Mouse (Mus musculus) liver, embryonic 12.5 days (tissue): ENCODE results near the gene Gm5475. TPM values are rescaled to one million over a fixed set of nuclear protein-coding genes. Genes with fewer than 3 reads are reported as not detected.

Experiments used
- ATAC-seq: fragments of 200-750 bp; cut with Nextera tagmentation; 2 replicates; pipeline ENCODE4 v1.8.0; 2017; ENCODE audit warnings: moderate number of reproducible peaks, mild to moderate bottlenecking, moderate library complexity
- H3K27ac ChIP-seq: fragments of 300-500 bp; sonication (generic); 2 replicates; pipeline ENCODE4 v1.5.1; 2016; ENCODE audit warnings: mild to moderate bottlenecking
- H3K27me3 ChIP-seq: fragments of 300-500 bp; sonication (generic); replicated peaks from 2 replicates; pipeline ENCODE4 v1.6.1; 2016; ENCODE audit warnings: mild to moderate bottlenecking, moderate library complexity
- H3K36me3 ChIP-seq: fragments of 300-500 bp; sonication (generic); 2 replicates; pipeline ENCODE4 v1.6.1; 2016; ENCODE audit warnings: mild to moderate bottlenecking, moderate library complexity
- H3K4me1 ChIP-seq: fragments of 300-500 bp; sonication (generic); 2 replicates; pipeline ENCODE4 v1.6.1; 2016
- H3K4me2 ChIP-seq: fragments of 300-500 bp; sonication (generic); 2 replicates; pipeline ENCODE4 v1.6.1; 2016; ENCODE audit warnings: mild to moderate bottlenecking, moderate library complexity
- H3K4me3 ChIP-seq: fragments of 300-500 bp; sonication (generic); 2 replicates; pipeline ENCODE4 v1.5.1; 2016; ENCODE audit warnings: mild to moderate bottlenecking, moderate library complexity
- H3K9ac ChIP-seq: fragments of 300-500 bp; sonication (generic); 2 replicates; pipeline ENCODE4 v1.6.1; 2016; ENCODE audit warnings: mild to moderate bottlenecking, moderate library complexity
- H3K9me3 ChIP-seq: fragments of 300-500 bp; sonication (generic); replicated peaks from 2 replicates; pipeline ENCODE4 v1.6.1; 2016; ENCODE audit warnings: mild to moderate bottlenecking, moderate library complexity
- WGBS: fragments of 180-500 bp; shearing (Covaris S2); methylation state at CpG from one replicate; pipeline ENCODE4 v1.1.7; 2016; ENCODE audit not compliant: insufficient replicate concordance; 5-methylcytosine and 5-hydroxymethylcytosine counted together
- polyA plus RNA-seq: library from polyadenylated mRNA; unstranded; fragments of >200 nt; fragmentation: Nextera tagmentation; extraction: Ambion mirVana; gene quantifications from 2 replicates; pipeline ENCODE4 v1.2.1, GENCODE M21; 2016

The Gm5475 gene
- polyA plus RNA-seq, 1 experiment from 2014 or later = 0.08 TPM

DNA sequence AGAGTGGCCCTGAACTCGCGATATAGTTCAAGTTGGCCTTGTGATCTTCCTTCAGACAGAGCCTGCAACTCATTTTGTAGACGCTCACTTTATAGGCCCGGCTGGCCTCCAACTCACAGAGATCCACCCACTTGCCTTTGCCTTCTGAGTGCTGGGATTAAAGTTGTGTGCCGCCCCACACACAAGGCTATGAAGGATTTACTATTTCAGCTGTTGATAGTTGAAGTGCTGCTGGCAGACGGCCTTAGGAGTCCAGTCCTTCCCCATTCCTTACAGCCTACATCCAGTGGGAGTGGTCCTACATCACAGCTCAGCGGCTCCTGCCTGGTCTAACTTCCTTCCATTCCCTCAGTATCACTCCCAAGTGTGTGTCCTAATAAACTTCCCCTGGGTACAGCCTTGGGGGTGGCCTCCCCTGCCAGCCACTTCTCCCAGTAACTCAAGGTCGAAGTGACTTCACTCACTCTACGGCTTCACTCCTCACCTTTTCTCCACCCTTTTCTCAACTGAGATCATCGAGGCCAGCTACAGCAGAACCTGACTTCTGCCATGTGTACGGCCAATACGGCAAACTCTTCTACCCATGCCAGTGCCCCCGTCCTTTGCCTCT is 6.5 kb downstream of the Gm5475 start:
- H3K9me3 ChIP-seq = no peaks in the 10 kb centered on the region
- ATAC-seq = no peak
- peaks cover 23% of the 10 kb centered on the region for H3K4me1 ChIP-seq
- H3K36me3 ChIP-seq = no peaks in the 10 kb centered on the region
- WGBS = 70% methylated on average over 13 of the region's 13 CpGs
- no peak overlapping the region for H3K4me2 ChIP-seq
- no peak overlapping the region for H3K9ac ChIP-seq
- peaks cover 42% of the 10 kb centered on the region for H3K27me3 ChIP-seq
- no peak overlapping the region for H3K27ac ChIP-seq
- no peak overlapping the region for H3K4me3 ChIP-seq

DNA sequence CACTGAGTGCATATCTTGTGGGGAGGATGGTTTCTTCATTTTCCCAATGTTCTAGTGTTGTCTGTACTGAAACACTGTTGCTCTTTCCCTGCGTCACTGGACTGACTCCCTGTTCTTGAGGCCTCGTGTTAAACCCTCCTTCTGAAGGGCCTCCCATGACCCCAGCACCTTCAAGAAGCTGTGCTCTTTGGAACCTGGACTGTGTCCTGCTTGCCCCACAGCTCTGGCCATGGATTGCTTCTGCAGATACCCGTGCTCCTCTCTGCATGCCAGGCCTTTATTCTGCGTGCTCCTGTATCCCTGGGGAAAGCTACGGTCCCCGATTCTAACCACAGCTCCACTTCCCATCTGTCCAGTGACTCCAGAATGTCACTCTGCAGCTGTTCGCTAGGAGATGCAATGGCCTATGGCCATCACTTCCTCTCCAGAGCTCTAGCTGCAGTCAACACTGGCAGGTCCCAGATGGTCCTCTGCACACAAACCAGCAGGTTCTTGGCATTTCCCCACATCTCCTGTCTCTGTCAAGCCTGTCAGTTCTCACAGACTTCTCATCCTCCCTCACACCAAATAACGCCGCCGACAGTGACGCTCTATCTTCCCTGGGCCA is 8.1 kb downstream of the Gm5475 start:
- H3K36me3 ChIP-seq = no peaks in the 10 kb centered on the region
- H3K4me3 ChIP-seq = no peak overlapping the region
- no peak overlapping the region for H3K4me2 ChIP-seq
- no peaks in the 10 kb centered on the region for H3K9me3 ChIP-seq
- peaks cover 28% of the 10 kb centered on the region for H3K27me3 ChIP-seq
- no peak overlapping the region for H3K27ac ChIP-seq
- WGBS = 62% methylated on average over 11 of the region's 11 CpGs
- peaks cover 18% of the 10 kb centered on the region for H3K4me1 ChIP-seq
- ATAC-seq = no peak
- H3K9ac ChIP-seq = no peak overlapping the region

DNA sequence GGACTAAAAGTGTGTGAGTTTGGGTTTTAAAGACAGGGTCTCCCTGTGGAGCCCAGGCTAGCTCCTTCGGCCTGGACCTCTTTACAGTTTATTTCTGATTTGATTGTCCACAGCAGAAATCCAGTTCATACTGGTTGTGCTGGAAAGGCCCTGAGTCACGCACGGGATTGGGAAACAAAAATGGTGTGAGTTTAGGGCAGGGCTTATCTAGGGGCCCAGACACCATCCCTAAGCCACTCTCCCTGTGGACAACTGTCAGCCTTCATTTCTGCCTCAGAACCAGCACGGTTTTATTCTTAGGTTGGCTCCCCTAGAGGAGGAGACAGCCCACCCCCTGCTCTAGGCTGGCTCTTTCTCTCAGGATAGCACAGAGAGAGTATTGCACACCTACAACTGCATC is 11.3 kb downstream of the Gm5475 start:
- ATAC-seq = peak; percentile 87
- H3K9me3 ChIP-seq = no peaks in the 10 kb centered on the region
- peak overlapping the region; percentile 54 for H3K27ac ChIP-seq
- H3K27me3 ChIP-seq = peaks cover 4% of the 10 kb centered on the region; the same call in 1 of the 2 replicates
- peak overlapping the region; percentile 12; the same call in 1 of the 2 replicates for H3K4me2 ChIP-seq
- no peaks in the 10 kb centered on the region for H3K36me3 ChIP-seq
- WGBS = 34% methylated on average over 4 of the region's 4 CpGs
- H3K9ac ChIP-seq = 0 out of 2 replicates have a peak overlapping the region, but pooled peaks have one; percentile 0
- peaks cover 18% of the 10 kb centered on the region for H3K4me1 ChIP-seq
- H3K4me3 ChIP-seq = no peak overlapping the region

DNA sequence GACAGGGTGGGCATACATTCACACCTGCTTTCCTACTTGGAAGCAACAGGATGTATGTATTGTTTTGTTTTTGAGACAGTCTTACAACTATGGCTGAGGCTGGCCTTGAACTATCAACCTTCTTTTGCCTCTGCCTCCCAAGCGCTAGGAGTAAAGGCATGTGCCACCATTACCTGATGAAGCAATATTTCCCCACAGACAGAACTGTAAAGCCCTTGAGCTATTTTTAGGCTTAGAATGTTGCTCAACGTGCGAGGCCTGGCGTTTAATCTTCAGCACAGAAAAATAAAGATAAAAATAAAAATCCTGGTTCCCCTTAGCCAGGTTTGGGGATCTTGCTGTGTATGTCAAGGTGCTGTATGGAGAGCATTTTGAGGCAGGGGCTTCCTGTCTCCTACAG is 14.2 kb downstream of the Gm5475 start:
- Histone ChIP-seq H3K36me3 (no peaks in the 10 kb centered on the region), H3K27me3 (peaks cover 2% of the 10 kb centered on the region; the same call in 1 of the 2 replicates), H3K27ac (no peak overlapping the region), H3K4me2 (no peak overlapping the region), H3K9ac (no peak overlapping the region), H3K4me1 (peaks cover 34% of the 10 kb centered on the region), H3K4me3 (no peak overlapping the region), H3K9me3 (no peaks in the 10 kb centered on the region)
- WGBS = 65% methylated on average over 4 of the region's 4 CpGs
- no peak for ATAC-seq

GRCm38 (mm10) chr15:100436518-100436917 is 14.6 kb downstream of the Gm5475 start:
- Histone ChIP-seq H3K9me3 (no peaks in the 10 kb centered on the region), H3K4me3 (no peak overlapping the region), H3K27ac (no peak overlapping the region), H3K9ac (no peak overlapping the region), H3K4me2 (no peak overlapping the region), H3K36me3 (no peaks in the 10 kb centered on the region), H3K27me3 (no peaks in the 10 kb centered on the region; the same call in 1 of the 2 replicates), H3K4me1 (peaks cover 34% of the 10 kb centered on the region)
- 65% methylated on average over 10 of the region's 10 CpGs for WGBS
- no peak for ATAC-seq

GRCm38 (mm10) chr15:100443126-100443922 is 21.4 kb downstream of the Gm5475 start:
- H3K4me2 ChIP-seq = peak overlapping the region; percentile 79
- WGBS = under 1% methylated on average over 28 of the region's 31 CpGs
- H3K4me1 ChIP-seq = peaks cover 34% of the 10 kb centered on the region
- peak overlapping the region; percentile 65 for H3K4me3 ChIP-seq
- no peaks in the 10 kb centered on the region for H3K9me3 ChIP-seq
- ATAC-seq = peak; percentile 92
- no peaks in the 10 kb centered on the region for H3K27me3 ChIP-seq
- H3K27ac ChIP-seq = peak overlapping the region; percentile 87
- no peaks in the 10 kb centered on the region for H3K36me3 ChIP-seq
- peak overlapping the region; percentile 74 for H3K9ac ChIP-seq

- Histone ChIP-seq H3K9ac (no peak overlapping the region), H3K4me2 (no peak overlapping the region), H3K9me3 (no peaks in the 10 kb centered on the region), H3K36me3 (no peaks in the 10 kb centered on the region), H3K27me3 (peaks cover 4% of the 10 kb centered on the region; the same call in 1 of the 2 replicates), H3K4me3 (no peak overlapping the region), H3K4me1 (peaks cover 18% of the 10 kb centered on the region), H3K27ac (no peak overlapping the region)
- WGBS = 15% methylated on average over 2 of the region's 2 CpGs
- no peak for ATAC-seq
Measured at GRCm38 (mm10) chr15:100446887-100447286, 24.9 kb downstream of the Gm5475 start.

DNA sequence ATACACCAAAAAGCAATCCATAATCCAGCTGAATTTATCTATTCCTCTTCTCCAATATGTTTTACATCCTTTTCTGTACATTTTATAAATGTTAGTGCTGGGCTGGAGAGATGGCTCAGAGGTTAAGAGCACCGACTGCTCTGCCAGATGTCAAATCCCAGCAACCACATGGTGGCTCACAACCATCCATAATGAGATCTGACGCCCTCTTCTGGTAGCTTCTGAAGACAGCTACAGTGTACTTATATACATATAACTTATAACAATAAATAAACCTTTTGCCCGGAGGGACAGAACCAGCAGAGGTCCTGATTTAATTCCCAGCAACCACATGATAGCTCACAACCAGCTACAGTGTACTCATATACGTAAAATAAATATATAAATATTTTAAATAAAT is 26.6 kb downstream of the Gm5475 start:
- no peak overlapping the region for H3K4me2 ChIP-seq
- no peak for ATAC-seq
- 80% methylated on average over 4 of the region's 4 CpGs for WGBS
- no peak overlapping the region for H3K9ac ChIP-seq
- H3K27me3 ChIP-seq = peaks cover 9% of the 10 kb centered on the region; the same call in 1 of the 2 replicates
- peaks cover 9% of the 10 kb centered on the region for H3K4me1 ChIP-seq
- H3K27ac ChIP-seq = no peak overlapping the region
- H3K36me3 ChIP-seq = no peaks in the 10 kb centered on the region
- H3K9me3 ChIP-seq = no peaks in the 10 kb centered on the region
- H3K4me3 ChIP-seq = no peak overlapping the region

DNA sequence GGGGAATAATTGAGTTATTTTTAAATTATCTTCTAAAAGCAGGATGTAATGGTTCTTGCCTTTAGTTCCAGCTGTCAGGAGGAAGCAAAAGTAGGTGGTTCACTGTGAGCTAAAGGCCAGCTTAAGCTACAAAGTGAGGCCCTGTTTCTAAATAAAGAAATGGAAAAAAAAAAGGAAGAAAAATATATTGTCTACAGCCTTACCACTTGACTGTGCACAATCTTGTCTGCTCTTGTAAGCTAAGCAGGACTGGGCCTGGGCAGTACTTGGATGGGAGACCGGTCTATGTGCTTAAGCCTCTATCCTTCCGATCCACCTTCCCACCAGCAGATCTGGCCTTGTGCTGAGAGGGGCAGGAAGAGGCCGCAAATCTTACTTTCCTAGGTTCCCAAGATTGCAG is 27.5 kb downstream of the Gm5475 start:
- 0 out of 2 replicates have a peak, but pooled peaks cover under 1% of the 10 kb centered on the region for H3K4me1 ChIP-seq
- H3K27ac ChIP-seq = no peak overlapping the region
- H3K4me2 ChIP-seq = no peak overlapping the region
- H3K9me3 ChIP-seq = no peaks in the 10 kb centered on the region
- no peak overlapping the region for H3K4me3 ChIP-seq
- no peak for ATAC-seq
- 86% methylated on average over 3 of the region's 3 CpGs for WGBS
- no peak overlapping the region for H3K9ac ChIP-seq
- H3K36me3 ChIP-seq = no peaks in the 10 kb centered on the region
- peaks cover 9% of the 10 kb centered on the region; the same call in 1 of the 2 replicates for H3K27me3 ChIP-seq

DNA sequence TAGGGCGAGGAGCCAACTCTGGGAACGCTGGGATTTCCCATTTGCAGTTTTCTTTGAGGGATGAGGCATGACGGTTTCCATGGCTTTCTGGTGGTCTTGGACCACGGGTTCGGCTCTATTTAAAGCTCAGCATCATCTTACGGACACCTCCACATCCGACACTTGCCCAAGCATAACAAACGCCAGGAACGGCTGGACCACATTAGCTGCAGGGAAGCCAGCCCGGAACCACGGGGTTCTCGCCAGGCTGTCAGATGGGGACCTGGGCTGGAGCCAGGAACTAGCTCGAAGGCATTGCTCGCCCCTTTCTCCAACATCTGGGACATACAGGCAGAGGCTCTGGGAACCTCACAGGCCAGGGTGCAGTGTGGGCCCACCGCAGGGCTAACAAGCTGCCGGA is 29.3 kb downstream of the Gm5475 start:
- H3K27ac ChIP-seq = no peak overlapping the region

GRCm38 (mm10) chr15:100452486-100452885 is 30.5 kb downstream of the Gm5475 start:
- no peak overlapping the region for H3K4me2 ChIP-seq
- H3K4me3 ChIP-seq = no peak overlapping the region
- no peaks in the 10 kb centered on the region for H3K36me3 ChIP-seq
- H3K27ac ChIP-seq = no peak overlapping the region
- H3K4me1 ChIP-seq = peaks cover 5% of the 10 kb centered on the region
- 63% methylated on average over 11 of the region's 11 CpGs for WGBS
- H3K9me3 ChIP-seq = no peaks in the 10 kb centered on the region
- H3K27me3 ChIP-seq = peaks cover 9% of the 10 kb centered on the region; the same call in 1 of the 2 replicates
- H3K9ac ChIP-seq = no peak overlapping the region
- no peak for ATAC-seq

More for the DNA sequence above, 29.3 kb downstream of the Gm5475 start:
- no peaks in the 10 kb centered on the region for H3K36me3 ChIP-seq
- H3K27me3 ChIP-seq = peaks cover 9% of the 10 kb centered on the region; the same call in 1 of the 2 replicates
- WGBS = 71% methylated on average over 16 of the region's 16 CpGs
- H3K4me3 ChIP-seq = no peak overlapping the region
- no peaks in the 10 kb centered on the region for H3K4me1 ChIP-seq
- H3K4me2 ChIP-seq = no peak overlapping the region
- no peak overlapping the region for H3K9ac ChIP-seq
- no peak for ATAC-seq
- H3K9me3 ChIP-seq = no peaks in the 10 kb centered on the region
